Mouse (Mus musculus): ENCODE data around the gene Cpn1. TPM values are rescaled to one million over a fixed set of nuclear protein-coding genes. Genes with fewer than 3 reads are reported as not detected.
"Not testable (repeated sequence)": the region's sequence is repeated elsewhere in the genome, so short reads cannot be mapped to it uniquely, and the experiment has no call there.

Cpn1 gene
- polyA plus RNA-seq, 1 experiment = 0.14 TPM

GRCm38 (mm10) chr19:43992464-43992863 is 6.1 kb upstream of the Cpn1 start:
- DNase-seq (ENCODE audit: extremely low spot score in 1 of 2, low spot score in 1 of 2) = no peak

- no peak for DNase-seq (ENCODE audit: extremely low spot score in 1 of 2, low spot score in 1 of 2)
These were observed 4.0 kb upstream of the Cpn1 start for GRCm38 (mm10) chr19:43990362-43990761.

GRCm38 (mm10) chr19:43981992-43982391 is 4.4 kb downstream of the Cpn1 start:
- DNase-seq (ENCODE audit: extremely low spot score in 1 of 2, low spot score in 1 of 2) = no peak

- DNase-seq (ENCODE audit: extremely low spot score in 1 of 2, low spot score in 1 of 2) = no peak
These were observed 5.6 kb downstream of the Cpn1 start for GRCm38 (mm10) chr19:43980711-43981110.

DNA sequence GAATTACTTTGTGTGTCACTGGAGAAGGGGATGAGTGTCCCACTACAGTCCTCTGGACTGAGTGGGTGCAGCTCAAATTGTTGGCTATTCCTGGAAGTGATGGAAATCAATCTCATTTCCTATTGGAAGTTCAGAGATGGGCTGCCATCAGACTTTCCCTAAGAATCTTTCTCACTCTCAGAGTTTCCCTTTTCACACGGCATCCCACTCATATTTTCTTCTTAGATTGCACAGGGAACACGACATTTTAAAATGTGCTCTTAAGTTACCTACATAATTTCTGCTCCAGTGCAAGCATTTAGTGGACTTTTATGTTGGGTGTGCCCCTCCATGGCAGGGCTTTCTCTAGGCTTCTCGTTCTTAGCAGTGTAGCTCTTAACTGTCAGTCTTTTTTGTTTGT is 8.6 kb downstream of the Cpn1 start:
- DNase-seq (ENCODE audit: extremely low spot score in 1 of 2, low spot score in 1 of 2) = no peak

- DNase-seq (ENCODE audit: extremely low spot score in 1 of 2, low spot score in 1 of 2) = peak in 1 of 2 experiments; percentile 38
These were observed 9.7 kb downstream of the Cpn1 start for GRCm38 (mm10) chr19:43976661-43977060.

DNA sequence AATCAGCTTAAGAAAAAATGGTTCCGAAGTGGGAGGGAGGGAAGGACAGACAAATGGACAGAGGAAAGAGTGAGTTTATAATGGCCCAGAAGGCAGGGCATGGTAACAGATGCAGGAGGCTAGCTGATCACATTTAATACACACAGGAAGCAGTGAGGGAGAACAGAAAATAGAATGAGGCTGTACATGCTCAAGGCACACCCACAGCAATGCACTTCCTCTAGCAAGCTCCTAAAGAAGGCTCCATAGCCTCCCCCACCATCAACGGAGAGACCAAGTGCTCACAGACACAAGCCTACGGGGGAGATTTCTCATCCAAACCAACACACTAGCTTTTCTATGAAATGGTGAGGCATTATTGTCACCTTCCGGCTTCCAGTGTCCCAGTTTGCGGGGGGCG is 12.1 kb downstream of the Cpn1 start:
- peak in 1 of 2 experiments; percentile 33 for DNase-seq (ENCODE audit: extremely low spot score in 1 of 2, low spot score in 1 of 2)

GRCm38 (mm10) chr19:43973711-43974110 is 12.6 kb downstream of the Cpn1 start:
- DNase-seq (ENCODE audit: extremely low spot score in 1 of 2, low spot score in 1 of 2) = no peak

DNA sequence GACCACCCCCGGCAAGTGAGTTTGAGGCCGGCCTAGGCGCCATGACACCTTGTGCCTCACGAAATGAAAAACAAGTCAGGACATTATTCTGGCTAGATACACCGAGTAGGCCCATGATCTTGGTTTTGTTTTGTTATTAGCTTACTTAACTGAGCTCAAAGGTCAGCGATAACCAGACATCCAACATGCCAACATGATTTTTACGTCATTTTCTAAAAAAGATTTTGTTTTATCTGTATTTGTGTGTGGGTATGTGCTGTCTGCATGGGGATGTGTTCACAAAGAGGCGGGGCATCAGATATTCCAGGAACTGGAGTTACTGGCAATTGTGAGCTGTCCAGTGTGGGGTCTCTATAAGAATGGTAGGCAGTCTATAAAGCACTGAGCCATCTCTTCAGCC is 14.2 kb downstream of the Cpn1 start:
- DNase-seq (ENCODE audit: extremely low spot score in 1 of 2, low spot score in 1 of 2) = no peak

DNA sequence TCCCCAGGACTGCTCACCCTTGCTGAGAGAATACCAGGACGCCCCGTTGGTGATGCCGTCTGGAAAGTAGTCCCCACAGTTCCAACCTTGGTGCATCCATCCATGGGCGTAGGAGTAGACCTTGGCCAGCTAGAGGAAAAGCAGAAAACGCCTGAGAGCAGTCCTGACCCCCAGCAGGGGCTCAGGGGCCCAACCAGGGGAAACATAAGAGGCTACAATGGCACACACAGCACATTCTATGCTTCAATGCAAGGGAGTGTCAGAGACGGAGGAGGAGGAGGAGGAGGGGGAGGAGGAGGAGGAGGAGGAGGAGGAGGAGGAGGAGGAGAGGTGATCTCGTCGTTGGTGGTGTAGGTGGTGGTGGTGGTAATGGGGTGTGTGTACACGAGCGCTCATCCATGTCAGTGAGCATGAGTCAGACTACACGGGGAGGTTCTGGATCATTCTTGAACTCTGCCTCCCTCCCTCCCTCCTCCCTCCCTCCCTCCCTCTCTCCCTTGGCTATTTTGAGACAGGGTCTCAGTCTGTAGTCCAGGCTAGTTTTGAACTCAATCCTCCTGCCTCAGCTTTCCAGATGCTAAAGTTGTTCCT is 17.8 kb downstream of the Cpn1 start:
- DNase-seq (ENCODE audit: extremely low spot score in 1 of 2, low spot score in 1 of 2) = no peak

DNA sequence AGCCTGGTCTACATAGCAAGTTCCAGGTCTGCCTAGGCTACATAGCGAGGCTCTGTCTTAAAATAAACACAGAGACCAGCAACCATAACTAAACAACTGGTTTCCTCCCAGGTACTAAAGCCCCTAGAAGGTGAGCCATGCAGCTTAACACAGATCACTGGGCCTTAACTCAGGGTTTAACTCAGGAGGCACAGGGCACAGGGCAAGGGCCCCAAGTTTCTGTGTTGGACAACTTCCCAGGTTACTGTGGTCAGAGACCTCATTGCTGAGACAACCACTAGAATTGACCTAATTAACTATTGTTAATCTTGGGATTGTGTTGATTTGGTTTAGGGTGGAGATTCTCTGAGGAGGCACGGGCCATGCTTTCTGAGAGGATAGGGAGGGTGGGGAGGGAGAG is 19.9 kb downstream of the Cpn1 start:
- no peak for DNase-seq (ENCODE audit: extremely low spot score in 1 of 2, low spot score in 1 of 2)

DNA sequence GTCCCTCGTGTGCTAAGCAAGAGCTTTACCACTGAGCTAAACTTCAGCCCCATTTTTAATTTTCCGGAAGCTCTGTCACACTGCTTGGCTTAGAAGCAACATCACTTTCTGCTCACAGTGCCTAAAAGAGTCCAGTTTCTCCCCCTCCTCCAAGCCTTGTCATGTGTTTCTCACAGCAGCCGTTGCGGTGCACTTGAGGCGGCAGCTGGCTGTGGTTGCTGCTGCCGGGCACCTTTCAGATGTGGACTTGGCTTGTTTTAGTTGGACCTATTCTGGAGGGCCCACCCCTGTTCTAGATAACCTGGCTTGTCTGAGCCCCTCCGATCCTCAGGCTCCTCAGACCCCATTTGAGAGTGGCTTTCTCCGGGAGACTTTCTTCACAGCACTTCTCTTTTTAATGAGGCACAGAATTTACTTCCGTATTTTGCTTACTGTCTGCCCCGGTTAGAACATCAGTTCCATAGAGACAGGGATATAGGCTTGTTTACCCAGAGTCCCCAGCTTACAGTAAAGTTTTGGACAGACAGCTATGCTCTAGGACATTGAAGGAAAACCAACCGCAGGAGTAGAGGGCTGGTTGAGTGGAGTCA is 20.8 kb downstream of the Cpn1 start:
- DNase-seq (ENCODE audit: extremely low spot score in 1 of 2, low spot score in 1 of 2) = no peak

GRCm38 (mm10) chr19:43962795-43963194 is 23.6 kb downstream of the Cpn1 start:
- no peak for DNase-seq (ENCODE audit: extremely low spot score in 1 of 2, low spot score in 1 of 2)

GRCm38 (mm10) chr19:43961185-43961584 is 25.2 kb downstream of the Cpn1 start:
- DNase-seq (ENCODE audit: extremely low spot score in 1 of 2, low spot score in 1 of 2) = no peak

DNA sequence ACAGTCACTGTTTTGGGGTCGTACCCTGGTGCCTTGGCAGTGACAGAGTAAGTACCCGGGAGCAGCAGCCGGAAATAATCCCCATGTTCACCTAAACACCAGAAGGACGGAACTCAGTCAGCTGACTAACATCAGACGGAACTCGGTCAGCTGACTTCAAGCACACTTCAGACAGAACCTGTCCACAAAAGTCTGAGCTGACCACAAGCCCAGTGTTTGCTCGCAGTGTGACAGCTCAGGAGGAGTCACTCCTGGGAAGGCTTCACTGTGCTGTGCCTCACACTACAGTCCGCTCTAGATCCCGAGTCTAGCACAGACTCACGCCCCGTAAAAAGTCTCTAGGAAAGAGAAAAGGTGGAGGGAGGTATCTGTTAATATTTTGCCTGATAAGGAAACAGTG is 26.3 kb downstream of the Cpn1 start:
- no peak for DNase-seq (ENCODE audit: extremely low spot score in 1 of 2, low spot score in 1 of 2)

GRCm38 (mm10) chr19:43959162-43959561 is 27.2 kb downstream of the Cpn1 start:
- DNase-seq (ENCODE audit: extremely low spot score in 1 of 2, low spot score in 1 of 2) = peak in 1 of 2 experiments; percentile 79

- DNase-seq (ENCODE audit: extremely low spot score in 1 of 2, low spot score in 1 of 2) = peak; percentile 69 to 76
These were observed 28.5 kb downstream of the Cpn1 start for GRCm38 (mm10) chr19:43957881-43958280.

- no peak for DNase-seq (ENCODE audit: extremely low spot score in 1 of 2, low spot score in 1 of 2)
These were observed 29.0 kb downstream of the Cpn1 start for GRCm38 (mm10) chr19:43957402-43957801.

GRCm38 (mm10) chr19:43955266-43955665 is 31.1 kb downstream of the Cpn1 start:
- no peak for DNase-seq (ENCODE audit: extremely low spot score in 1 of 2, low spot score in 1 of 2)

GRCm38 (mm10) chr19:43954864-43955263 is 31.5 kb downstream of the Cpn1 start:
- DNase-seq (ENCODE audit: extremely low spot score in 1 of 2, low spot score in 1 of 2) = no peak

- not testable (repeated sequence) for DNase-seq (ENCODE audit: extremely low spot score in 1 of 2, low spot score in 1 of 2)
These were observed 33.4 kb downstream of the Cpn1 start for GRCm38 (mm10) chr19:43952936-43953335.

DNA sequence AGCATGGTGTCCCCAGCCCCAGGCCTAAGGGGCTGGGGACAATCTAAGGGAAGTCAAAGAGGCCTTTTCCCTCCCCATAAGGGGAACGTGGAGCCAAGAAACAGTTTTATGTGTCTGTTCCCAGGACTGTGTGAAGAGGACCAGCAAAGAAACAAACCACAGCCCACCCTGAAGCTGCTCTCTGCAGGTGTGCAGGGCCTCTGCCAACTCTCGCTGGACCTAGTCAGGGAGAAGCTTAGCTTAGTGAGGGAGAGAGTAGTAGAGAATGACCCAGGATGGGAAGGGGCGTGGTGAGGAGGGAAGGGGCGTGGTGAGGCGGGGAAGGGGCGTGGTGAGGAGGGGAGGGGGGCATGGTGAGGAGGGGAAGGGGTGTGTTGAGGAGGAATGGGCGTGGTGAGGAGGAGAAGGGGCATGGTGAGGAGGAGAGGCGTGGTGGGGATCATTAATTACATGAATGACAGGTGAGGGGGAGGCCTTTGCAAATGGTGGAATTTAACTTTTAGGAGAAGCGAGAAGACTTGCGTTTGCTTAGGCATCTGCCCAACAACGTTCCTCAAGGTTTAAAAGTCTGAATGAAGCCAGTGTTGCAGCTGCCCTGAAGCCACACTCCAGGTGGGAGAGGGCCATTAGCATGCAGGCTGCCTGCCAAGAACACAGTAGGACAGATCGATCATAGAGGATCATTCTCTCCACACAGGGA is 37.1 kb downstream of the Cpn1 start:
- no peak for DNase-seq (ENCODE audit: extremely low spot score in 1 of 2, low spot score in 1 of 2)
